Mouse (Mus musculus) G1E-ER4 (cell line): ENCODE data around the gene Hs3st6. TPM values are rescaled to one million over a fixed set of nuclear protein-coding genes. Genes with fewer than 3 reads are reported as not detected.

Source experiments
- GATA1 ChIP-seq: IDR thresholded peaks from one replicate; pipeline ENCODE4 v1.8.0; 2012; ENCODE audit warnings: low read length, inconsistent platforms
- polyA plus RNA-seq: library from polyadenylated mRNA; stranded (reverse); fragments of >175 nt; gene quantifications from 2 replicates; pipeline ENCODE4 v1.2.3, GENCODE M21; 2012

The Hs3st6 gene
- polyA plus RNA-seq, 1 experiment, result not detected

DNA sequence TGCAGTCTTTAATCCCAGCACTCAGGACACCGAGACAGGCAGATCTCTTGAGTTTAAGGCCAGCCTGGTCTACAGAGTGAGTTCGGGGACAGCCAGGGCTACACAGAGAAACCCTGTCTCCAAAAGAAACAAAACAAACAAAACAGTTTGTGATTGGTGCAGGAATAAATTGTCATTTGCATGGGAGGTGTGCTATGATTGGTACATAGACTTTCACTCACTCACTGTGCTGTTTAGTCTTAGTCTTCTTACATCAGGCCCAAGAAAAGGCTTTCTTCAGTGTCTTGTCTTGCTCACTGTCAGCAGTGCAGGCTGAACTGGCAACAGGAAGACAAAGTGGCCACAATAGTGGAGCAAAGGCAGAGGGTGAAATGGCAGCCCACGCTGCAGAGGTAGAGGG is 8.4 kb upstream of the Hs3st6 start:
- TF ChIP-seq GATA1, result no peak

DNA sequence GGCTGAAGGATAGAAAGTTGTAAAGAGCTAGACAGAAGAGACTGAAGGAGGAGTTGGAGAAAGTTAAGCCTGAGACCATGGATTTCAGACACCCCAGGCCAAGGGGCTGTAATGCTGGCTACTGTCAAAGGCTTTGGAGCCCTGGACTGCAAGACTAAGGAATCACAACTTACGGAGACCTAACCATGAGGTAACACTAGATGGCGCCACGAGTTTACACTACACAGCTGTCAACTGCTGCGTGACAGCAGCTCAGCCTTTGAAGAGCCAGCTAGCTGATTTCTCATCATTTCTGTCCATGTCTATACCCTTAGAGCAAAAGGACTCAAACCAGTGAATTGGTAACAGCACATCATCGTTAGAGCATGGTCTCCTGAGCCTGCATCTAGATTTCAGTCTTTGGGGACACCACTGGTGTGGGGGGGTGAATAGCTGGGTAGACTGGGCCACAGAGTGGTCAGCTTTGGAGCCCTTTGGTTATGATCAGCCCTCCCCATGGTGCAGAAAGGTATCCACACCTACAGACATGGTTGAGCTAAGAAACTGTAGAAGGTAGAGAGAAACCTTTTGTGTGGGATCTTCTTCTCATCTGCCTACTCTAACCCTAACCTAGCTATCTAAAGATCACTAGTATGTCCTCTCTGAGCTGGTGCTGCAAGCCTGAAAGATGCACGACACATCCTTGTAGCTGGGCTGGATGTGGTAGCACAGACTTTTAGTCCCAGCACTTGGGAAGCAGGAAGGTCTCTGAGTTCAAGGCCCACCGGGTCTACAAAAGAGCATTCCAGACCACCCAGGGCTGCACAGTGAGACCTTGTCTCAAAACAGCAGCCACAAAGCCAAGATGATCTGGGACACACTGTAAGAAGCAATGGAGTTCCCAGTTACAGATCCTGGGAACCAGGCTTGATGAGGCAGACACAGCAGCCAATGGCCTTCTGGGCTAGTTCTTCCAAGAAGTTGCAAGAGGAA is 7.0 kb upstream of the Hs3st6 start:
- no peak for TF ChIP-seq GATA1

DNA sequence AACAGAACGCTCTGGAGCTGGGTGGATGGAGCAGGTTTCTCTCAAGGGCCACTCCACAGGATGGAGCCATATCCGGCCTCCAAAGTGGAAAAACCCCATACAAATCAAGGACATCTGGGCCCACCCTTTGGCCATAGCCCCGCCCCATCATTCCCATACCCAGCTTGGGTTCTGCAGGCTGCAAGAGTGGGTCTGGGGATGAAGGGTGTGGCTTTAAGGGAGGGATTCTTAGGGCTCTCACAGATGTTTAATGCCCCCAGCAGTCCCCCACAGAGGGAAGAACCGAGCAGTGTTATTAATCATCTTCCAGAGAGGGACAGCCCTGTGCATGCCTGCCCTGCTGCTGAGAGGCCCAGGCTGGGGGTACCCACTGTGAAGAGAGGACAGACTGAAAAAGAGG is 5.8 kb upstream of the Hs3st6 start:
- TF ChIP-seq GATA1, result no peak

DNA sequence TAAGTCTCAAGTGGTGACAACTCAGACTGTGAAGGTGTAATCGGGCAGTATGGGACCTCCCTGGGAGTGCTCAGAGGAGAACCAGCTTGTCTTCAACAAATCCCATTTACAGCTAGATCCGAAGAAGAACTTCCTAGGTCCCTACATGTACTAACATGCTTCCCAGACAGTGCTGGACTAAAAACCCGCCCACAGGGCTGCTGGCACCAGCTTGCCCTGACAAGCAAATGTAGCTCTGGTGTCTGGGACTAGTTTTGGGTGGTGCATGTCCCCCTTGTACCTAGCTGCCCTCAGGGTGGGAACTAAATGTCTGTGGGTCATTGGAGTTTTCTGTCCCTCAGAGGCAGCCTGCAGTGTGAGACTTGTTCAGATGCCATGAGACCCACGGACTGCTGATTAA is 1.3 kb upstream of the Hs3st6 start:
- TF ChIP-seq GATA1, result no peak

DNA sequence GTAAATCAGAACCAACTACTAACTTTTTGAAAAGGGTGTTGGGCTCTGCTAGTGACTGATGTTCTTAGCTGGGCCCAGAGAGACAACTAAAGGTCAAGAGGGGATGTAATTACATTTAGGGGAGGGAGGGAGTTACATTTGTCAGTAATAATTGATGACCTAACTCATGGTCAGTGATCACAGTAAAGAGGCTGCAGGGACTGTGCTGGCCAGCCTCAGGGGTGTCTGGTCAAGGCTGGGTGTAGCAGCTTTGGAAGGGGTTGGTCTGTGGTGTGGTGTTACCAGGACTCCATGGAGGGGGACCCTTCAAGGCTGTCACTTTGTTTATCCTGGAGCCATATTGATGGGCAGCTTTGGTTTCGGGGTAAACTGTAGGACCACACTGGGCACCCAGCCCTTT is 4.6 kb downstream of the Hs3st6 start:
- no peak for TF ChIP-seq GATA1

DNA sequence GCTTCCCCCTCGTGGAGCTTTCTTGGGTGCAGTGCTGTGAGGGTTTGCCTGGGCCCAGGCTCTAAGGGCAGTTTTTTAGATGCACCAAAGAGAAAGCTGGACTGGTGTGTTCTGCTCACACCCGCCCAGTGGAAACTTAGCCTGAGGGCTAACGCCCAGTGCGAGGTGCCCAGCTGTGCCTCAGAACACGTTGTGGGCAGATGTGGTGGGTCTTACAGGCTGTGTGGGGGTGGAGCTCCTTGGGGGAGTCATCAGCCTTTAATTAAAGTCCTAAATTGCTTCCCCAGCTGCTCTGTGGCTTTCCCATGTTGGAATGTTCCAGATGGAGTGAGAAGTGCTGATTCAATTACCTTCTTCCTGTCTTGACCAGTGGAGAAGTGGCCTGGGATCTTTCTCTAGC is 8.3 kb downstream of the Hs3st6 start:
- no peak for TF ChIP-seq GATA1

DNA sequence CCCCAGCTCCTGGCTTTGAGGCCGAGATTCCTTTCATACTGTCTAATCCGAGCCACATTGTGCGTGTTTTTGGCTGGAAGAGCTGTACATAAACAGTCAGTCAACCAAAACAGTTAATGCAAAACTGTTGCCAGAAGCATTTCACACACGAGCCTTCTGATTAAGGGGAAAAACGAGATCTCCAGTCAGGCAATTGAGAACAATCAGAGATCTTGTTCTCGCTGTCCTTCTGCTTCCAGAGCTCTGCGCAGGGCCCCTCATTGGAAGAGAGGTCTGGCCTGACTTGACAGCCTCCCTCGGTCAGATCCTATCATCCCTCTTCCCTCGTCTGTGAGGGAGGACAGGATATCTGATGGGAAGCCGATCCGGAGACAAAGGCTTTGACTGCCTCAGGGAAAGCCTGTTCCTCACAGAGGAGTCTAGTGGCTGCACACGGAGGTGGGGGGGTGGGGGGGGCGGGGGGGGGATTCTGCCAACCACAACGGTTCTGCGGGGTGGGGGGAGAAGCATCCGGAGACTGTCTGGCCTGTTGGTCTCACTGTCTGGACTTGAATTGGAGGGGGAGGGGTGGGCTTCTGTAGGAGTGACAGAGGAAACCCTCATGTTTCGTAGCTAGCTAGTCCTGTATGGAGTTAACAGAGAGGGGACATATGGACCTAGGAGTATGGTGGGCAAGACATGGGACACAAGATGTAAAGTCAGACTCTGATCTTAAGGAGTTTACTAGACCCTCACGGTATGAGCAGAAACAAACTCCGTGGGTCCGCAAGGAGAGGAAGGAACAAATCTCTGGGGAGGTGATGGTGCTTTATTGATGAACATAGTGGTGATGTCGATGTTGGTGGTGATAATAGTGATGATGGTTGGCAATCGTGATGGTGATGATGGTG is 12.5 kb downstream of the Hs3st6 start:
- TF ChIP-seq GATA1, result no peak

DNA sequence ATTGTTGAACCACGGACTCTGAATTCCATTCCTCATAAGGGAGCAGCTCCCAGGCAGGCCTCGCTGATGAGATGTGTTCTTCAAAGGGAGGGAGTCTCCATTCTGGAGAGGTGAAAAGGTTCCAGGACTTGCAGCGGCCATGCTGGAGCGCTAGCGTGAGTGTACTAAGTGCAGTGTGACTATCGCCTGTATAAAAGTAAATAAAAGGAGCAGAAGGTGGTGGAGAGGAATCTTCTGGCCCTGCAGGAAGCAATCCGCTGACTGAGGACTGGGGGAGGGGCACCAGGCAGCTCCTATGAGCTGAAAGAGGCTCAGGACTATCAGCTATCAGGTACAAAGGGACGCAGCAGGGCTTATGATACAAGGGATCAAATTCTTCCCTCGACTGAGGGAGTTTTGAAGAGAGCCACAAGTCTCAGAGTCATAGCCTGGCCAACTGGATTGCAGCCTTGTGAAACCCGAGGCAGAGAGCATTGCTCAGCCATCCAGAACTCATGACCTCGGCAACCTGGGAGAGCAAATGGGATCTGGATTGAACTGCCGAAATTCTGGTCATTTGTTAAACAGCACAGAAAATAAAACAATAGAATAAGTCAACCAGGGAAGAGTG is 13.6 kb downstream of the Hs3st6 start:
- TF ChIP-seq GATA1, result no peak

DNA sequence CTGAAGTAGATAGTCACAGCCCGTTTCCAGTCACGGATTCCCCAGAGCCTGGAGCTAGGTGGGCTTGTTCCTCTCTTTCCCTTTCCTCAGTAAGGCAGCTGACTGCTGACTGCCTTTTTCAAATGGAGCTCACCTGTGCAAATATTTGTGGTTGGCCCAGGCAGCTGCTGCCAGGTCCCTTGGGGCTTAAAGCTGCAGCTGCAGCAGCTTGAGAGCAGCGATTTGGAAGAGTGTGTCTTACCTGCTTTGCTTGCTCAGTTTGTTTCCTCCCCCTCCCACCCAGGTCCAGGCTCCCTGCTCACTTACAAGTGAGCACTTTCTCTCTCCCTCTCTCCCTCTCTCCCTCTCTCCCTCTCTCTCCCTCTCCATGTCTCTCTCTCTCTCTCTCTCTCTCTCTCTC is 16.4 kb downstream of the Hs3st6 start:
- no peak for TF ChIP-seq GATA1

DNA sequence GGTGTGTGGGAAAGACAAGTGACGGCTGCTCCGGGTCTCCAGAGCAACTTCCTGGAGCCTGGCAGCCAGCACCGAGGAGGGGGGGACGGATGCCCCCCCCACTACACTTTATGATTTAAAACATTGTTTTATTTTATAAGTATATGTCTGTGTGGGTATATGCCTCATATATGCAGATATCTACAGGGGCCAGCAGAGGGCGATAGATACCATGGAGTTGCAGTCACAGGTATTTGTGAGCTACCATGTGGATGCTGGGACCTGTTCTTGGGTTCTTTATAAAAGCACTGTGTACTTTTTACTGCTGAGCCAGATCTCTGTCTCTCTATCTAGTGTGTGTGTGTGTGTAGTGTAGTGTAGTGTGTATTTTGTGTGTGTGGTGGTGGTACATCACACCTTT is 20.5 kb downstream of the Hs3st6 start:
- TF ChIP-seq GATA1, result no peak

DNA sequence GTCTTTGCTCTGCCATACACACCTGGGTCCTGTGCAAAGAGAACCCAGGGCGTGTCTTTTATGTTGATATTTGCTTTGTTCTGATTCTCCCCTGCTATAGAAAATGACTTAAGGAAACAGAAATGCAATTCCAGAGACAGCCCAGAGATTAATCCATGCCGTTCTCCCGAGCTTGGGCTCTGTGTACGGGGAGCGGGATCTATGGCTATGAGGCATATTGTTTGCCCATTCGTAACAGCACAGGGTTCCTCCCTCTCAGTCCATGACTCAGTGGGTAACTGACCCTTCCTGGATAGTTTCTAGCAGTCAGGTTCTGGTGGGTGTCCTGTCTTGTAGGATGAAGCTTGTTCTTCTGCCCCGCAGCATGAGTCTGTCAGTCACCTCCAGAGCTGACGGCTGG is 22.4 kb downstream of the Hs3st6 start:
- TF ChIP-seq GATA1, result no peak

DNA sequence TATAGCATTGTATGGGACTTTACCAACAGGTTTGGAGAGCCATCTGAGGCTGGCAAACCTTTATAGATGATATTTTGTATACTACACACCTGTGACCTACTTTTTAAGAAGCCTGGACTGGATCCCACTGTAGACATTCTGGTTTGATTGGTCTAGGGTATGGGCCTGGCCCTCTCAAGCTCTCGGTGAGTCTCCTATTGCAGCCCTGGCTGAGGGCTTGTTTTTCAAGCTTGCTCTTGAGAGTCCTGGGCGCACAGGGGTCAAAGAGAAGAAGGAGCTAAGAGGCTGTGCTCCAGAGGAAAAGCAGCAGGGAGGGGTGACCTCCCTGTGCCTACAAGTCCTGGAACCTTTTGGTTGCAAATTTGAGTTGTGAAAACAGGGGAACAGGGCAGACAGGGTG is 24.3 kb downstream of the Hs3st6 start:
- no peak for TF ChIP-seq GATA1

DNA sequence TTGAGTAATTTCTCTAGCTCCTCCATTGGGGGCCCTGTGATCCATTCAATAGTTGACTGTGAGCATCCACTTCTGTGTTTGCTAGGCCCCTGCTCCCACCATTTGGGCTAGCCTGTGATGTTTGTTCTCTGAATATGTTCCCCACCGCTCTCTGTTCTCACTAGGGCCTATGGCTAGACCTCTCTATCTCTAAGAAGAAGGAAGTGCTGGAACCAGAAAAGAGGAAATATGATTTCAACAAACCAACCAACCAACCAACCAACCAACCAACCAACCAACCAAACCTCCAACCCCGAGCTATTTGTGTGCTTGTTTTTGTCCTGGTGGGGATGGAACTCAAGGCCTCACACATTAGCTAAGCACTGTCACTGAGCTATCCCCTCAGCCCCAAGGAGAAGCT is 28.0 kb downstream of the Hs3st6 start:
- no peak for TF ChIP-seq GATA1

DNA sequence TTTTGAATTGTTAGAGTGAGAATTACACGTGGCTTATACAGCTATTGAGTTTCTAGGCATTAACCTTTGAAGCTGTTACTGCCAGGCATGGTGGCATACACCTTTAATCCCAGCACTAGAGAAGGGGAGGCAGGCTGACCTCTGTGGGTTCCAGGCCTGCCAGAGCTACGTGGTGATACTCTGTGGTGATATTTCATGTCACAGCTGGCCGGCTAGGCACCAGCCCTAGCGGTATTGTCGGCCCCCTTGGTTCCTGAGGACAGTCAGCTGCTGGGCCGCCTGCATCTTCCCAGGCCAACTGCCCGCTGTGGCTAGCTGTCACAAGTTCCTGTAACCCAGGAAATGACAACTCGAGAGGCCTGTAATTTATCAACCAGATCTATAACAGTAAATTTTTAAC is 39.4 kb downstream of the Hs3st6 start:
- no peak for TF ChIP-seq GATA1

DNA sequence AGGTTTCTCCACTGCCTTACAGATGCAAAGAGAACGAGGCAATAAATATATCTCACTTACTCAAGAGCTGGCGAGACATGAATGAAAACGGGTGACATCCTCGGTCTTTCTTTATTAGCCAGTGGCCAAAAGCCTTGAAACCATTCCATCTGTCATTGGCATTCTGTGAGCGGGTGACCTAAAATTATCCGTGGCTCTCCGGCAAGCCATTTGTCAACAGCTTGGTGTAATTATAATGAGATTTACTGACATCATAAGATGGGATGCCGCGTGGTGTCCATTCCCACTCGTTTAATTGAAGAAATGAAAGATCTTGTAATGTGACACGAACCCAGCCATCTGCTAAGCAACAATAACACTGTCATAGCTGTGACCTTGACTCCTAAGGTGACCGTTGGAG is 42.0 kb downstream of the Hs3st6 start:
- no peak for TF ChIP-seq GATA1

DNA sequence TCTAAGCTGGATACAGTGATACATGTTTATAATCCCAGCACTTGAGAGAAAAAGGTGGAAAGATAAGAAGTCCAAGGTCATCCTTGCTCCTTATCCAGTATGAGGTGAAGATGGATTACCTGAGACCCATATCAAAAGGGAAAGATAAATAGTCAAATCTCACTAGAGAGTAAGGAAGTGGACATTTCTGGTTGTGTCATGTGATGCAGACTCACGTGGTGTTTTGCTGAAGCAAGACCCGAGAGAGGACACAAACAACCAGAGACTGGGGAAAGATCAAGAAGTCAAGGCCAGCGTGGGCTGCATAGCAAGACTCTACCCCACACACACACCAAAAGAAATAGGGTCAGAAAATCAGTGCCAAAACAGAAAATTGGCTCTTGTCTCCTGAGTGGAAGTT is 44.2 kb downstream of the Hs3st6 start:
- TF ChIP-seq GATA1, result no peak

DNA sequence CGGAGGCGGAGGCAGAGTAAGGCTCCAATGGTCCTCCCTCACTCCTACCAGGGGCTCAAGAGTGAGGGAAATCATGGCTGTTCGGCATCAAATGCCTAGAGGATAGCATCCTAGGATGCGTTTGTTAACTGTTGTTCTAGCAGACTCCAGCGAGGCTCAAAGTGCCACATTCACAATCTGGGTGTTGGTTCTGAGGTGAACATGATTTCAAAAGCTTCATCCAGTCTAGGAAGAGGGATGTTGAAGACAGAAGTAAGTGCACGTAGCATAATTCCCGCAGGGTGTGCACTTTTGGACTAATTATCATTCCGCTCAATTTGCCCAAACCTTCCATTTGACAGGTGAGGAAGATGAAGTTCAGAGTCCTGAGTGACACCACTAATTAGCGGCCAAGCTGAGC is 45.4 kb downstream of the Hs3st6 start:
- TF ChIP-seq GATA1, result no peak
